Mouse (Mus musculus): Measurements from ENCODE around the gene Lenep. TPM values are rescaled to one million over a fixed set of nuclear protein-coding genes. Genes with fewer than 3 reads are reported as not detected.

The Lenep gene
- polyA plus RNA-seq, 1 experiment from 2014 or later, result not detected

DNA sequence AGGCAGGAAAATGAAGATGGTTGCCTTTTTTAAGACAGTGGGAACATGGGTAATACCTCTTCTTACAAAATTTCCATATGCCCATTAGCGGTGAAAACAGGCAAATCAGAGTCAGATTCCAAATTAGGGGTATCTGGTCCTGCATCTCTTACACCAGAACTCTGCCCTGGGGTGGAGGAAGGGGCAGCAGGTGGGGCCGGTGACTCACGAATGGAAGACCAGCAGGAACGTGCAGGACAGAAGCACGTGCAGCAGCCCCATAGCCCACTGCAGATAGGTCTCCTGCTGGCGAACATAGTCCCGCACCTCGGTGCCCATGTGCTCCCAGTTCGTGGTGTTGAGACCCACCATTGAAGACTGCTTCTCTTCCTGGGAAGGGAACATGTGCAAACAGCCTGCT lies 46.6 kb downstream of the Lenep start:
- Histone ChIP-seq H3K27ac (no peak overlapping the region), H3K36me3 (no peaks in the 10 kb centered on the region), H3K27me3 (replicated peaks) (no peaks in the 10 kb centered on the region), H3K4me3 (replicated peaks) (no peak overlapping the region), H3K9ac (no peak overlapping the region), H3K4me1 (replicated peaks) (peaks cover 14% of the 10 kb centered on the region; the same call in 1 of the 2 replicates), H3K4me2 (replicated peaks) (no peak overlapping the region), H3K9me3 (no peaks in the 10 kb centered on the region)
- 66% methylated on average over 9 of the region's 9 CpGs for WGBS
- ATAC-seq, result no peak

- peak overlapping the region; percentile 28; the same call in 1 of the 2 replicates for H3K4me2 ChIP-seq (replicated peaks)
- H3K4me3 ChIP-seq (replicated peaks), result no peak overlapping the region
- ATAC-seq, result peak; percentile 26
- H3K27ac ChIP-seq, result 0 out of 2 replicates have a peak overlapping the region, but pooled peaks have one; percentile 20
- H3K9ac ChIP-seq, result no peak overlapping the region
- H3K4me1 ChIP-seq (replicated peaks), result peaks cover 14% of the 10 kb centered on the region
- no peaks in the 10 kb centered on the region for H3K36me3 ChIP-seq
- H3K27me3 ChIP-seq (replicated peaks), result no peaks in the 10 kb centered on the region
- WGBS, result 63% methylated on average over 6 of the region's 6 CpGs
- H3K9me3 ChIP-seq, result no peaks in the 10 kb centered on the region
Observed at GRCm38 (mm10) chr3:89355512-89355902, 47.1 kb downstream of the Lenep start.

- ATAC-seq, result peak; percentile 64
- Histone ChIP-seq H3K36me3 (no peaks in the 10 kb centered on the region), H3K4me1 (replicated peaks) (peaks cover 19% of the 10 kb centered on the region), H3K27ac (no peak overlapping the region), H3K9ac (no peak overlapping the region), H3K4me2 (replicated peaks) (peak overlapping the region; percentile 28; the same call in 1 of the 2 replicates), H3K9me3 (no peaks in the 10 kb centered on the region), H3K27me3 (replicated peaks) (no peaks in the 10 kb centered on the region), H3K4me3 (replicated peaks) (no peak overlapping the region)
- 20% methylated on average over 5 of the region's 5 CpGs for WGBS
Observed at GRCm38 (mm10) chr3:89354816-89355511, 47.6 kb downstream of the Lenep start.

- Histone ChIP-seq H3K9ac (no peak overlapping the region), H3K4me1 (replicated peaks) (peaks cover 23% of the 10 kb centered on the region), H3K4me3 (replicated peaks) (no peak overlapping the region), H3K9me3 (no peaks in the 10 kb centered on the region), H3K4me2 (replicated peaks) (no peak overlapping the region), H3K27ac (no peak overlapping the region), H3K27me3 (replicated peaks) (no peaks in the 10 kb centered on the region; the same call in 1 of the 2 replicates), H3K36me3 (no peaks in the 10 kb centered on the region)
- 67% methylated on average over 5 of the region's 5 CpGs for WGBS
- ATAC-seq, result no peak
Observed at GRCm38 (mm10) chr3:89351271-89351670, 51.3 kb downstream of the Lenep start.

Other genes starting within 250 kb of the Lenep start
- gene Hcn3, start 242.6 kb downstream of the Lenep start, polyA plus RNA-seq (2015; fragmentation: Nextera tagmentation; extraction: Ambion mirVana), result 2.4 and 2.6 TPM in 2 replicates
- gene Clk2, start 238.0 kb downstream of the Lenep start, polyA plus RNA-seq (2015; fragmentation: Nextera tagmentation; extraction: Ambion mirVana), result 21.2 and 25.4 TPM in 2 replicates
- gene Scamp3, start 225.3 kb downstream of the Lenep start, polyA plus RNA-seq (2015; fragmentation: Nextera tagmentation; extraction: Ambion mirVana), result 115 and 124 TPM in 2 replicates
- 17.9 and 19.3 TPM in 2 replicates for gene Fam189b, start 219.7 kb downstream of the Lenep start, polyA plus RNA-seq (2015; fragmentation: Nextera tagmentation; extraction: Ambion mirVana)
- 53.5 and 53.7 TPM in 2 replicates for gene Gba, start 199.9 kb downstream of the Lenep start, polyA plus RNA-seq (2015; fragmentation: Nextera tagmentation; extraction: Ambion mirVana)
- gene Thbs3, start 187.6 kb downstream of the Lenep start, polyA plus RNA-seq (2015; fragmentation: Nextera tagmentation; extraction: Ambion mirVana), result 20.4 and 23.0 TPM in 2 replicates
- 214 and 222 TPM in 2 replicates for gene Mtx1, start 175.7 kb downstream of the Lenep start, polyA plus RNA-seq (2015; fragmentation: Nextera tagmentation; extraction: Ambion mirVana)
- 10.1 and 19.7 TPM in 2 replicates for gene Muc1, start 173.7 kb downstream of the Lenep start, polyA plus RNA-seq (2015; fragmentation: Nextera tagmentation; extraction: Ambion mirVana)
- 348 and 351 TPM in 2 replicates for gene Krtcap2, start 156.8 kb downstream of the Lenep start, polyA plus RNA-seq (2015; fragmentation: Nextera tagmentation; extraction: Ambion mirVana)
- gene Trim46, start 156.5 kb downstream of the Lenep start, polyA plus RNA-seq (2015; fragmentation: Nextera tagmentation; extraction: Ambion mirVana), result 2.9 and 4.1 TPM in 2 replicates
- gene Dpm3, start 143.4 kb downstream of the Lenep start, polyA plus RNA-seq (2015; fragmentation: Nextera tagmentation; extraction: Ambion mirVana), result 131 and 134 TPM in 2 replicates
- 60.6 and 63.9 TPM in 2 replicates for gene Slc50a1, start 132.2 kb downstream of the Lenep start, polyA plus RNA-seq (2015; fragmentation: Nextera tagmentation; extraction: Ambion mirVana)
- 57.9 and 58.5 TPM in 2 replicates for gene Efna1, start 121.7 kb downstream of the Lenep start, polyA plus RNA-seq (2015; fragmentation: Nextera tagmentation; extraction: Ambion mirVana)
- gene Efna3, start 79.8 kb downstream of the Lenep start, polyA plus RNA-seq (2015; fragmentation: Nextera tagmentation; extraction: Ambion mirVana), result 9.0 and 9.2 TPM in 2 replicates
- 16.9 and 18.1 TPM in 2 replicates for gene Efna4, start 64.8 kb downstream of the Lenep start, polyA plus RNA-seq (2015; fragmentation: Nextera tagmentation; extraction: Ambion mirVana)
- gene Adam15, start 52.8 kb downstream of the Lenep start, polyA plus RNA-seq (2015; fragmentation: Nextera tagmentation; extraction: Ambion mirVana), result 45.5 and 49.5 TPM in 2 replicates
- 1.4 and 1.5 TPM in 2 replicates for gene Dcst2, start 40.8 kb downstream of the Lenep start, polyA plus RNA-seq (2015; fragmentation: Nextera tagmentation; extraction: Ambion mirVana)
- 1.6 and 1.9 TPM in 2 replicates for gene Dcst1, start 37.5 kb downstream of the Lenep start, polyA plus RNA-seq (2015; fragmentation: Nextera tagmentation; extraction: Ambion mirVana)
- 8.9 and 10.4 TPM in 2 replicates for gene Zbtb7b, start 8.0 kb downstream of the Lenep start, polyA plus RNA-seq (2015; fragmentation: Nextera tagmentation; extraction: Ambion mirVana)
- 32.9 and 33.3 TPM in 2 replicates for gene Flad1, start 9.1 kb upstream of the Lenep start, polyA plus RNA-seq (2015; fragmentation: Nextera tagmentation; extraction: Ambion mirVana)
- gene Cks1b, start 15.6 kb upstream of the Lenep start, polyA plus RNA-seq (2015; fragmentation: Nextera tagmentation; extraction: Ambion mirVana), result 383 and 386 TPM in 2 replicates
- gene Shc1, start 15.7 kb upstream of the Lenep start, polyA plus RNA-seq (2015; fragmentation: Nextera tagmentation; extraction: Ambion mirVana), result 85.6 and 87.3 TPM in 2 replicates
- 32.7 and 33.2 TPM in 2 replicates for gene Pygo2, start 27.4 kb upstream of the Lenep start, polyA plus RNA-seq (2015; fragmentation: Nextera tagmentation; extraction: Ambion mirVana)
- 39.2 and 40.2 TPM in 2 replicates for gene Pbxip1, start 33.9 kb upstream of the Lenep start, polyA plus RNA-seq (2015; fragmentation: Nextera tagmentation; extraction: Ambion mirVana)
- gene Pmvk, start 51.7 kb upstream of the Lenep start, polyA plus RNA-seq (2015; fragmentation: Nextera tagmentation; extraction: Ambion mirVana), result 62.7 and 69.6 TPM in 2 replicates
- 4.4 and 4.6 TPM in 2 replicates for gene Kcnn3, start 117.4 kb upstream of the Lenep start, polyA plus RNA-seq (2015; fragmentation: Nextera tagmentation; extraction: Ambion mirVana)